Mouse (Mus musculus) brain, adult 2 months (tissue): ENCODE data around the gene Xrcc6.

Source experiments
- DNase-seq: peaks from one replicate; pipeline ENCODE4 v3.0.0; 2011; ENCODE audit warnings: low read depth, low spot score

The Xrcc6 gene

GRCm38 (mm10) chr15:82081161-82081560 lies 93.5 kb downstream of the Xrcc6 start:
- DNase-seq = peak; percentile 95

GRCm38 (mm10) chr15:82085606-82086005 lies 98.0 kb downstream of the Xrcc6 start:
- peak; percentile 85 for DNase-seq

- peak; percentile 86 for DNase-seq
These were observed 98.5 kb downstream of the Xrcc6 start for GRCm38 (mm10) chr15:82086131-82086530.

GRCm38 (mm10) chr15:82087266-82087665 lies 99.6 kb downstream of the Xrcc6 start:
- peak; percentile 83 for DNase-seq
